Mouse (Mus musculus): ENCODE data around the gene Slc1a2.

The Slc1a2 gene

GRCm38 (mm10) chr2:102658163-102658660 lies at the start of gene Slc1a2:
Slc1a2 (plus strand) TSS chr2:102658659.
- DNase-seq, result no peak

- no peak for DNase-seq
These were observed 48.0 kb upstream of the Slc1a2 start for GRCm38 (mm10) chr2:102610485-102610884.

- DNase-seq, result no peak
These were observed 41.8 kb upstream of the Slc1a2 start for GRCm38 (mm10) chr2:102616637-102617036.

- no peak for DNase-seq
These were observed 37.6 kb upstream of the Slc1a2 start for GRCm38 (mm10) chr2:102620744-102621429.

GRCm38 (mm10) chr2:102622176-102622575 lies 36.3 kb upstream of the Slc1a2 start:
- no peak for DNase-seq

GRCm38 (mm10) chr2:102622943-102623342 lies 35.5 kb upstream of the Slc1a2 start:
- no peak for DNase-seq

- no peak for DNase-seq
These were observed 33.9 kb upstream of the Slc1a2 start for GRCm38 (mm10) chr2:102624538-102624937.

- DNase-seq, result no peak
These were observed 26.1 kb upstream of the Slc1a2 start for GRCm38 (mm10) chr2:102632361-102632760.

- no peak for DNase-seq
These were observed 24.4 kb upstream of the Slc1a2 start for GRCm38 (mm10) chr2:102634010-102634409.

GRCm38 (mm10) chr2:102635523-102636060 lies 22.9 kb upstream of the Slc1a2 start:
- no peak for DNase-seq

GRCm38 (mm10) chr2:102636116-102636600 lies 22.3 kb upstream of the Slc1a2 start:
- DNase-seq, result no peak

GRCm38 (mm10) chr2:102638140-102638539 lies 20.3 kb upstream of the Slc1a2 start:
- no peak for DNase-seq

GRCm38 (mm10) chr2:102638690-102639089 lies 19.8 kb upstream of the Slc1a2 start:
- no peak for DNase-seq

GRCm38 (mm10) chr2:102648845-102649500 lies 9.5 kb upstream of the Slc1a2 start:
- no peak for DNase-seq

- DNase-seq, result no peak
These were observed 8.1 kb upstream of the Slc1a2 start for GRCm38 (mm10) chr2:102650322-102650721.

GRCm38 (mm10) chr2:102655966-102656725 lies 2.3 kb upstream of the Slc1a2 start:
- DNase-seq, result no peak

- DNase-seq, result no peak
These were observed 733 bp upstream of the Slc1a2 start for GRCm38 (mm10) chr2:102657726-102658125.

- no peak for DNase-seq
These were observed 432 bp downstream of the Slc1a2 start for GRCm38 (mm10) chr2:102658661-102659520.

GRCm38 (mm10) chr2:102659521-102659830 lies 1.0 kb downstream of the Slc1a2 start:
- DNase-seq, result no peak

- DNase-seq, result no peak
These were observed 2.6 kb downstream of the Slc1a2 start for GRCm38 (mm10) chr2:102661052-102661451.

- no peak for DNase-seq
These were observed 4.5 kb downstream of the Slc1a2 start for GRCm38 (mm10) chr2:102662911-102663310.

GRCm38 (mm10) chr2:102663339-102663738 lies 4.9 kb downstream of the Slc1a2 start:
- DNase-seq, result no peak
